Mouse (Mus musculus) MEL (cell line): ENCODE measurements around the gene Zscan22.
A peak's percentile ranks its signal among the peaks of the same experiment; 100 is the strongest.

Experiments used
- CTCF ChIP-seq, 3 experiments: IDR thresholded peaks in 2 of 3; conservative IDR thresholded peaks in 1 of 3; 2 replicates each; pipeline ENCODE4 v1.5.1; 2011 to 2012; ENCODE audit warnings: low read length in 3 of 3, low read depth in 2 of 3, mild to moderate bottlenecking in 2 of 3, improper control_type of control experiment in 1 of 3, inconsistent platforms in 1 of 3, mixed read lengths in 1 of 3, moderate library complexity in 1 of 3; ENCODE audit not compliant: control insufficient read depth in 1 of 3, insufficient read depth in 1 of 3, poor library complexity in 1 of 3, severe bottlenecking in 1 of 3
- EP300 ChIP-seq, 2 experiments: IDR thresholded peaks; 2 replicates each; pipeline ENCODE4 v1.6.1; 2011; ENCODE audit warnings: improper control_type of control experiment in 2 of 2, low read length in 2 of 2, low read depth in 1 of 2, mild to moderate bottlenecking in 1 of 2
- ETS1 ChIP-seq: IDR thresholded peaks from 2 replicates; pipeline ENCODE4 v1.6.1; 2012; ENCODE audit warnings: low read depth, mild to moderate bottlenecking, inconsistent platforms, low read length, improper control_type of control experiment, moderate library complexity
- MXI1 ChIP-seq: IDR thresholded peaks from 2 replicates; pipeline ENCODE4 v1.6.1; 2011; ENCODE audit warnings: mild to moderate bottlenecking, low read depth, low read length, improper control_type of control experiment
- NELFE ChIP-seq: IDR thresholded peaks from 2 replicates; pipeline ENCODE4 v1.6.1; 2011; ENCODE audit warnings: low read depth, low read length, improper control_type of control experiment
- POLR2A ChIP-seq, 2 experiments: IDR thresholded peaks; 2 replicates each; pipeline ENCODE4 v1.6.1; 2011 to 2012; ENCODE audit warnings: low read length in 2 of 2, mild to moderate bottlenecking in 2 of 2, control low read depth in 1 of 2, improper control_type of control experiment in 1 of 2, low read depth in 1 of 2, moderate library complexity in 1 of 2; ENCODE audit not compliant: control insufficient read depth in 1 of 2, insufficient read depth in 1 of 2, poor library complexity in 1 of 2
- TAL1 ChIP-seq: IDR thresholded peaks from 2 replicates; pipeline ENCODE4 v1.6.1; 2012; ENCODE audit warnings: mild to moderate bottlenecking, inconsistent platforms, low read length, moderate library complexity, mixed read lengths
- TBP ChIP-seq: IDR thresholded peaks from 2 replicates; pipeline ENCODE4 v1.8.0; 2011; ENCODE audit warnings: low read depth, low read length, improper control_type of control experiment

DNA sequence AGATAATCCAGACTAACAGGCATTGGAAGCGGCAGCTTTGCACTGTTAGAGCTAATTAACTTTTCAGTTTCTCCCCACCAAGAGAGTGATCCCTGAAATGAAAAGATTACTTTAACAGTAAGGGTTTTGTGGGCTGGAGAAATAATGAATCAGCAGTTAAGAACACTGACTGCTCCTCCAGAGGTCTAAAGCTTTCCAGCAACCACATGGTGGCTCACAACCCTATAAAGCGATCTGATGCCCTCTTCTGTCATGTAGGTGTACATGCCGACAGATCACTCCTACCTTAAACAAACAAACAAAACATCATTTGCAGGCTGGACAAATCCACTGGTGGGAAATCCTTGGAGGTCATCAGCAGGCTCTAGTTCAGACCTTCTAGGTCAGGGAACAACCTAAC is 57.3 kb downstream of the Zscan22 start:
- 0 out of 2 replicates have a peak, but pooled peaks have one; percentile 16 for TF ChIP-seq TBP
- no peak for TF ChIP-seq POLR2A (IDR thresholded peaks at IDR 0.05; ENCODE audit: control insufficient read depth in 1 of 2, insufficient read depth in 1 of 2, low read depth in 1 of 2, low read length in 2 of 2, poor library complexity in 1 of 2)
- TF ChIP-seq CTCF (IDR thresholded peaks at IDR 0.05 in 2 of 3, conservative IDR thresholded peaks at IDR 0.05 in 1 of 3; ENCODE audit: control insufficient read depth in 1 of 3, insufficient read depth in 1 of 3, low read depth in 2 of 3, low read length in 3 of 3, poor library complexity in 1 of 3, severe bottlenecking in 1 of 3) = peak in 2 of 3 experiments; percentile 20 to 68; a peak in 4 of 6 replicates
- no peak for TF ChIP-seq TAL1
- peak in 1 of 2 experiments; percentile 33; a peak in 1 of 4 replicates for TF ChIP-seq EP300 (IDR thresholded peaks at IDR 0.05; ENCODE audit: low read depth in 1 of 2, low read length in 2 of 2)
- no peak for TF ChIP-seq ETS1
- peak; percentile 58 for TF ChIP-seq MXI1
- TF ChIP-seq NELFE = no peak
